Mouse (Mus musculus) neutrophil, adult 5-6 weeks (primary cell): ENCODE results near the gene Gm14226. TPM values are rescaled to one million over a fixed set of nuclear protein-coding genes. Genes with fewer than 3 reads are reported as not detected.
A peak's percentile ranks its signal among the peaks of the same experiment; 100 is the strongest.
"Not testable (repeated sequence)": the region's sequence is repeated elsewhere in the genome, so short reads cannot be mapped to it uniquely, and the experiment has no call there.

ENCODE experiments used
- ATAC-seq: fragments of 151-379, 151-347 bp; 2 replicates; pipeline ENCODE4 v1.8.0; 2017; ENCODE audit warnings: mild to moderate bottlenecking, moderate TSS enrichment; ENCODE audit not compliant: insufficient number of reproducible peaks, poor library complexity, low FRiP score, severe bottlenecking; ENCODE audit errors: extremely low read depth
- total RNA-seq: library from RNA; stranded (forward); fragments of 200-1000 nt; gene quantifications from 2 replicates; pipeline ENCODE4 v1.2.3, GENCODE M21; 2017

Gm14226 gene
- total RNA-seq, 1 experiment from 2014 or later = not detected

DNA sequence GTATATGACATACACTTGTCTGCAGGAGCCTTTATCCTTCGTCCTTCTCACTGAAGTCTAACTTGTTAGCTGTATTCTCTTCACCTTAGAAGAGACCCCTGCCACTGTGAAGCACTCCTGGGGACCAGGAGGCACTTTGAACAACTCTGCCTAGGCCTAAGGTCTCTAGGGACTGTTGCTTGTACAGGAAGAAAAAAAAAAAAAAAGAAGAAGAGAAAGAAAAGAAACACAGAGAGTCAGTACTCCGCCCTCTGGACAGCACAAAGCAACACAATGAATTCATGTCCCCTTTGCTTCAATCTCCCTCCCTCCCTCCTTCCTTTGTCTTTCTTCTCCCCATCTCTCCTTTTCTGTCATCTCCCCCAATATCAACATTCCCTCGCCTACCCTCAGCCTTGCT lies 27.0 kb downstream of the Gm14226 start:
- ATAC-seq = no peak

- ATAC-seq = no peak
These were observed 28.7 kb downstream of the Gm14226 start for GRCm38 (mm10) chr2:155046803-155047202.

- ATAC-seq = no peak
These were observed 29.5 kb downstream of the Gm14226 start for GRCm38 (mm10) chr2:155047452-155048178.

- ATAC-seq = no peak
These were observed 32.0 kb downstream of the Gm14226 start for GRCm38 (mm10) chr2:155050108-155050503.

DNA sequence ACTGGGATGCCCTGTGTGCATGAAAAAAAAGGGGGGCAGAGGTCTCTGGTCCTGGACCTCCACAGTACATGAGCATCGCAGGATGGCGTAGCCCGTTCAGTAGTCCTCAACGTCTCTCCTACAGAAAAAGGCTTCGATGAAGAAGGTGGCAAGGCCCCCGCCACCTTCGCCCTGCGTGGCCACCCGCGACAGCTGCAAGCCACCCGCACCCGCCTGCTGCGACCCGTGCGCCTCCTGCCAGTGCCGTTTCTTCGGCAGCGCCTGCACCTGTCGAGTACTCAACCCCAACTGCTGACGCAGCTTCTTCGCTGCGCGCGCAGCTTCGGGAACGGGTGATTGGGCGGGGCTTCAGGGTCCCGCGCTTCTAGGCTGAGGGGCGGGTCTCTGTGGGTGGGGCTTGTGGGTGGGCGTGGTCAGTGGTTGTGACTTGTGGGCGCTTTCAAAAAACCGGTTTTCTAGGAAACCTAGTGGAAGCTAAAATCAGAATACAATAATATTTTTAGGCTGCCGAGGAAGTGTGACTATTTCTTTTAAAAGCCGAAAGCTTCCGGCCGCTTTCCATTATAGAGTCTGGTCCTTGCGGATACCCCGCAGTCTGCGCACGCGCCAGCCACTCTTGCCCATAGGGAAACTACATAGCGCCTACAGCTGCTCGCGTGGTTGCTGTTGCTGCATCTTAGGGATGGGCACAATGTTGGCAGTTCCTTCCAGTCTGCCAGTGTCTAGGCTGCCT lies 32.6 kb downstream of the Gm14226 start:
- ATAC-seq = peak; percentile 91

DNA sequence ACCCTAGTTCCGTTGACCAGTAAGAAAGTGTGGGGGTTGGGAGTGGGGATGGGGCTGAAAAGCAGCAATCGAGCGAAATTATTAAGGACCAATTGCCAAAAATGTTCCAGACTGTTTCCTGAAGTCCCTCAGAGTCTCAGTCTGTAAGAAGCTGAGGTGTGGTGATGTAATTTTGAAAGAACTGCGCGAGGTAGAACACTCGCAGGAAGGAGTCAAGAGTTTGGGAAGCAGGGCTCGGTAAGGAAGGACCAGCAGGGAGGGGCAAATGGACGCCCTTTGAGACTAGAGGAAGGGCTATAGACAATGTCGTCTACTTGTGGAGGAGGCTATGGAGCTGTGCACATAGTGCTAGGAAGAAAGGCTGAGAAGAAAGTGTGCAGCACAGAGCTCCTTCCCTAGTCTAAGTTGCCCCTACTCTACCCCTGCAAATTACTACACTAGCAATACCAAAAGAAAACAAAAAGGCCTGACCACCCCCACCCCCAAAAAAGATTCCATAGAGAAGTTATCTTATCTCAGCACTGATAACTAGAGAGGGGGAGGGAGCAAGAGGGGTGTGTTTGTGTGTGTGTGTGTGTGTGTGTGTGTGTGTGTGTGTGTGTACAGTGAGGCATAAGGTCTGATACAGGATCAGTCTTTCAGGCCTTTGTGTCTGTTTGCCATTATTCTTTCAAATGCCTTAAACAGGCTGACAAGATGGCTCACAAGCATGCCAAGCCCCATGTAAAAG lies 33.7 kb downstream of the Gm14226 start:
- ATAC-seq = no peak

- no peak for ATAC-seq
These were observed 34.6 kb downstream of the Gm14226 start for GRCm38 (mm10) chr2:155052681-155053080.

DNA sequence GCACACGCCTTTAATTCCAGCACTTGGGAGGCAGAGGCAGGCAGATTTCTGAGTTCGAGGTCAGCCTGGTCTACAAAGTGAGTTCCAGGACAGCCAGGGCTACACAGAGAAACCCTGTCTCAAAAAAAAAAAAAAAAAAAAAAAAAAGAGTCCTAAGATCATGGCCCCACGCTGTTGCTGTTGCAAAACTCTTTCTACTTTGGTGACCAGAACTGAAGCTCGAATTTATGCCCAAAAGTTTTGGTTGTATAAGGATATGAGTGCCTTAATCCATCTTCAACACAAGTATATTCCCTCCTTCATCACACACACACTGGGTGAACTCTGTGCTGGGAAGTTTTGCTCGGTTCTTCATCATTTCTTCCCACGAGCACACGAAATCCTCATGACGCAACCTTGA lies 35.4 kb downstream of the Gm14226 start:
- not testable (repeated sequence) for ATAC-seq

GRCm38 (mm10) chr2:155054672-155055071 lies 36.6 kb downstream of the Gm14226 start:
- ATAC-seq = no peak

DNA sequence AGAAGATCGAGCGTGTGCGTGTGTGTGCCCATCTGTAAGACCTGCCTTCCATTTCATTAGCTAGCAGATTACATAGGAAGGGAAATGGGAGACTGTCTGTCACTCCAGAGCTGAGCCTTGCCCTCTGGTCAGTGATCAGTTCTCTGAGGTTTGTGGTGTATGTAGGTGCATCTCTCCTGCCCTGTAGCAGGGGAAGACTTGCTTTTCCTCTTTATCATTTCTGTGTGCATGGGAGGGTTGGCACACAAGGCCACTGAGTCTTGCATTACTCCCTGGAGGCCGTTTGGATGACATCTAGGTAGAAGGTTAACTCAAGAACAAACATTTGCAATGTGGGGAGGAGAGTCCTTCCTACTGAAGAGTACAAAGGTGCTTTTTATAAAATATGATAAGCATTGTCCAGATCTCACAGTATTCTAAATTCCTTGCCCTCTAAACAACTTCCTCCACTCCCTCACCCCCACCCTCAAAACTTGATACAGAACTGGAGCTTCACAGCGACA lies 38.1 kb downstream of the Gm14226 start:
- no peak for ATAC-seq

DNA sequence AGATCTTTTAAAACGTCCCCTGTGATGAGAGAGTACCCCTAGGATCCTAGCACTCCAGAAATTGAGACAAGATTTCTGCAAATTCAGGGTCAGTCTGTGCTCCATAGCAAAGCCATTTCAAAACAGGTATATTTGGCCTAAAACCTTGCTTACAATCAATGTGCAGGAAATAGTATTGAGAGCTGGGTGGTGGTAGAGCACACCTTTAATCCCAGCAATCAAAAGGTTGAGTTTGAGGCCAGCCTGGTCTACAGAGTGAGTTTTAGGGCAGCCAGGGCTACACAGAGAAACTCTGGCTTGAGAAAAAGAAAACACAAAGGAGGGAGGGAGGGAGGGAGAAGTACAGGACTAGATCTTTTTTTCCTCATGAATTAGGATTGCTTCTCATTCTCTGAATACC lies 39.3 kb downstream of the Gm14226 start:
- no peak for ATAC-seq

GRCm38 (mm10) chr2:155071027-155071426 lies 53.0 kb downstream of the Gm14226 start:
- no peak for ATAC-seq

DNA sequence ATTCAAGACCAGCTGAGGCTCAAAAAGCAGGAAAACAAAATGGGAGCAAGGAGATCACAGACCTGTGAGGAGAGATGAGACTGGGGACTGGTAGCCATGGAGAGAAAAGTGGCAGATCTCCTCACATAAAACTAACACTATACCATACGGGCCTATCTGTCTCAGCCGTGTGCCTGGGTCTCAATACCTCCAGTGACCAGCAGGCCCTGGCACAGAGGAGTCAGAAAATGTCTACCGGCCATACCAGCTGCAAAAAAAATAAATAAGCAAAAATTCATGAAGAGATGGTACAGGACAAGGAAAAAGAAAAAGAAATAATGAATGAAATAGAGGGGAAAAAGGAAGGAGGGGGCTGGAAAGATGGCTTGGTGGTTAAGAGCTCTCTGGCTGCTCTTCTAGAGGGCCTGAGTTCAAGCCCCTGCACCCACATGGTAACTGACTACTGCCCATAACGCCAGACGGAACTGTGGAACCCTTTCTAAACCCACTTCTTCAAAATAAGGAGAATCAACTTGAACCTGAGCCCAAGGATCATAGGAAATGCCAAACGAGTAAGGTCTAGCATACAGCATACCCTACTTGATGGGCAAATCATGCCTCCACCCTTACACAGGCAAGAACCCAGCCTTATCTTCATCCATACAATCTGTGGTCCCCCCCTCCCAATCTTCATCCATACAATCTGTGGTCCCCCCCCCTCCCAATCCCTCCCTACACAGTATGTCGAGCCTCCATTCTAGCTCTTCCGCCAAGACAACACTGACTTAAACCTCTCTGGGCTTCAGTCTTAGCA lies 54.5 kb downstream of the Gm14226 start:
- no peak for ATAC-seq

DNA sequence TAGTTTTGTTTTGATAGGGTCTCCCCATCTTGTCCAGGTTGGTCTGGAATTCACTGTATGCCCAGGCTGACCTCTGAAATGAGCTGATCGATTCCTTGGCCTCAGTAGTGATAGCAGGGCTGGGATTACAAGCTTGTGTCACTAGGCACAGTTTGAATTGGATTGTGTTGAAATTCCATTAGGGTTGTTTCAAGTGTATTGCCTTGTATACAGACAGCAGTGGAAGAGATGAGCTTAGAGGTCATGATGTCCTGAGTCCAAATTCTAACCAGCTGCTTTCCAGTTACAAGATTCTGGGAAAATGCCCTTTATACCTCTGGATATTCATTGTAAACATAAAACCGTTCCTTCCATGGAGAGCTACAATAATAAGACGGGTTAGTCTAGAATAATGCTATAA lies 55.3 kb downstream of the Gm14226 start:
- no peak for ATAC-seq

DNA sequence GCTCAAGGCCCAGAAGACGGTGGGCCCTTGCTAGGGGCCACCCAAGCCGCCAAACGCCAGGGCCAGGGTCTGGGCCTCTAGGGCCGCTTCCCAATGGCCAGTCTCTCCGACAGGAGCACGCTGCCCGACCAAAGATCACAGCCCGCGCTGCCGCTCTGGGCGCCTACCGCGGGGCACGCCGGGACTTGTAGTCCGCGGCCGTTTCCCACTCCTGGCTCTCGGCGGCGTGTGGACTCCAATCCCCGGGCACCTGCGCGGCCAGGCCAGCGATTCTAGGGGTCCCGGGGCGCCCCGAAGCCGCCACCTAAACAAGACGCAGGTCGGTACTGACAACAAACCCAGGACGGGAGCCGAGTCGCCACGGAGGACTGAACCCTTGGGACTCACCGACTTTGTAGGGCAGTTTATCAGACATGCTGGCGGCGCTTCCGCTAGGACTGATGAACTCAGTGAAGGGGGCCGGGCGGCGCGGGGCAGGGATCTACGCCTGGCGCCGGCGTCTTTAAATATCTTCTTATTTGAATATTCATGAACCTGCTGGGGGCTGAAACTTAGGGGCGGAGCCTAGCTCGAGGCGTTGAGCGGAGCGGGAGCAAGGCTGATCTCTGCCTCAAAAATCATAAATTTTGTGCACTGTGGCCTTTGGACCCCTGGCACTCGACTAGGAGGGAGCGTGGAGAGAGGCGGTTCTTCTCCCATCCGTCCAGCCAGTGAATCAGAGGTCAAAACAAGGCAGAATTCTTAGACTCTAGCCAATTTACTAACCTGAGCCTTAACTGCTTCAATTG lies 56.1 kb downstream of the Gm14226 start, which contains the start of gene Ahcy:
Gene Ahcy (minus strand): TSS at position 520 of the 788 bp plus-strand sequence.
- peak; percentile 90 for ATAC-seq

GRCm38 (mm10) chr2:155074766-155075330 lies 56.8 kb downstream of the Gm14226 start:
- no peak for ATAC-seq

DNA sequence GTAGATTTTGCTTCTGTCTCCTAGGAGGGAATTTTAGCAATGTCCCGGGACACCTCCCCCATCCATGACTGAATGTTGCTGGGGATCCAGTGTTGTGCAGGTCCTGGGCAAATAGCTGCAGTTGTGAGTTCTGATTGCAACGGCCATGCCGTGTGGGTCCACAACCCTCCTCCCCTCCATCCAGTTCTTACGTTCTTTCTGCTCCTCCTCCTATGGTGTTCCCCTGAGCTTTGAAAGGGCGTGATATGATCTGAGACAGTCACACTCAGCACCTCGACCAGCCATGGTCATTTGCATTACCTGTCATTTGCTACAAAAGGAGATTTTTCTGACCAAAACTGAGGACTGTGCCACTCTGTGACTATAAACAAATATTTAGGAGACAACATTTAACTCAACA lies 57.6 kb downstream of the Gm14226 start:
- ATAC-seq = no peak
